Mouse (Mus musculus) natural killer cell, adult 2 months (primary cell): ENCODE data around the gene Slc39a5.
A peak's percentile ranks its signal among the peaks of the same experiment; 100 is the strongest.

Experiments used
- DNase-seq, 2 experiments: peaks; one replicate each; pipeline ENCODE4 v3.0.0; 2022; ENCODE audit warnings: low spot score in 2 of 2

Slc39a5 gene

DNA sequence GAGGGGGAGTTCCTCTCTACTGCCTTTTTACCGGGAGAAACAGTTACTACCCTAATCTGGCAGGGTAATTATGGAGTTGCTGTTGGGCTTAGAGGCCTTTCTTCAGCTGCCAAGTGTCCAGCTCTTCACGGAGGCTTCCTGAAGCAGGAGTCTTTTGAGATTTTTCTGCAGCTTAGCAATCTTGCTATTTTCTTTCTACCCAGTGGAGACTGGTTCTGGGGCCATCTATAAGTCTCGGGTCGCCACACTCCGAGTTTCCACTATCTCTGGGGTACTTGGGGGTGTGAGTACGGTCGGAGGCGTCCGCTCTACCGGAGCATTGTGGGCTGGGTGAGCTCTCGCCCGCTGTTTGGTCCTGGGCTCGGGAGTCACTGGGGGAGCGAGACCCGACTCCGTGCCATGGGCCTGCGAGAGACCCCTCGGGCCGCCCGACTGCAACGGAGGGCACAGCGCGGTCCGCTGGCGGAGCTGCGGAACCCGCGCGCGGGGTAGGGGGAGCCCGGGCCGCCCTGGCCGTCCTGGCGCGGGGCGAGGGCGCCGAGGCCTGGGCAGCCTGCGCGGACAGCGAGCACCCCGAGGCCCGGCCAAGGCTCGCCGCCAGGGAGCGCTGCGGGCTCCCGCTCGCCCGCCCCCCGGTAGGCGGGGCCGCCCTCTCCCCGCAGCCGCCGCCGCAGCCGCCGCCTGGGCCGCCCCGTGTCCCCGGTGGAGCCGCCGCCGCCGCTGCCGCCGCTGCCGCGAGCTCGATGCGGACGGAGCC is 24.4 kb downstream of the Slc39a5 start, which contains the start of gene Ankrd52:
Gene Ankrd52, plus strand, starts transcription at position 661 of the 757 bp plus-strand sequence.
- peak; percentile 77 to 84 for DNase-seq

DNA sequence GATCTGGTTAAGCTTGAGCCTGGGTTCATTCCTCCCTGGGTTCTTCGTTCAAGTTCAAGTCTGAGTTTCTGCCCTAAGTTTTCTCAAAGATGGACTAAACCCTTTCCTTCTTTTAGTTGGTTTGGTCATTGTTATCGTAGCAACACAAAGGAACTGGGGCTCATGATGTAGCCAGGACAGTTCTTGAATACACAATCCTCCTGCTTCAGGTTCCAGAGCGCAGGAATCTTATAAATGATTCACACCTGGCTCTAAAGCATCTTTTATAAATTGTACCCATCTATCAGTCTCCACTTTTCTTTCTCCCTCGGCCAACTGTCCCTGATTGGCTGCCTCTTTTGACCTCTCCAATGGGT is 25.0 kb downstream of the Slc39a5 start:
- no peak for DNase-seq

DNA sequence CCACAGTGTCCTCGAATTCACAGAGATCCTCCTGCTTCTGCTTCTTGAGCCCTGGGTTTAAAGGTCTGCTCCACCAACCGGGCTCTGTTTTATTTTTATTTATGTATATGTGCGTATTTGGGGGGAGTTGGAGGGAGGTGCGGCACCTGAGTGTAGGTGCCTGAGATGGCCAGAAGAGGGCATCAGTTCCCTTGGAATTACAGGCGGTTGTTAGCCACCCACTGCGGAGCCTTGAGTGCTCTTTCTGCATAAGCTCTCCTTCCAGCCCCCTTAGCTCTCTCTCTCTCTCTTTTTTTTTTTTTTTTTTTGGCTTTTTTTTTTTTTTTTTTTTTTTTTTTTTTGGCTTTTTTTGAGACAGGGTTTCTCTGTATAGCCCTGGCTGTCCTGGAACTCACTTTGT is 26.6 kb downstream of the Slc39a5 start:
- no peak for DNase-seq

DNA sequence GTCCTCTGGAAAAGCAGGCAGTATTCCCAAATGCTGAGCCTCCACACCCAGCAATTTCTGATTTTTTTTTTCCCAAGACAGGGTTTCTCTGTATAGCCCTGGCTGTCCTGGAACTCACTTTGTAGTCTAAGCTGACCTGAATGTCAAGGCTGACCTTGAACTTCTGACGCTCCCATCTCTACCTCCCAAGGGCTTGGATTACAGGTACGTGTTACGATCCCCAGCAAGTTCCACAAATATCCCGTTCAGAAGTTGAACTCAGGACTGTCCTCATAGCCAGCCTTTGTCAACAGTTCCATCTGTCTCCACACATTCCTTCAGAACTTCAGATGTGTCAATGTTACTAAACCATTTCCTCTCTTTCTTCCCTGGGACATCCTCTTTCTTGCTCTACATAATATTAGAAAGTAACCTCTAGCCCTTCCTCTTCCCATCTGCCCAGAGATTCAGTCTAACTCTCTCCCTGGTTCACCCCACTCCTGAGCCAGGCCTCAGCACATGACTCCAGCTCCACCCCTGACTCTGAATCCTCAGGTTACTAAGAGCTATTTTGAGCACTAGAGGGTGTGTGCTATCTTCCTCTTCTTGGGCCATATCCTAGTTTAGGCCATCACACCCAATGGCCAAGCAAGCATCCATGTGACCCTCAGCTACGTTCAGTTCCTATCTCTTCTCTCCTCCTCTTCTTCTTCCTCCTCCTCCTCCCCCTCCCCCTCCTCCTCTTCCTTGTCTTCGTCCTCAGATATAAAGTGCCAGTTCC is 27.9 kb downstream of the Slc39a5 start:
- no peak for DNase-seq

DNA sequence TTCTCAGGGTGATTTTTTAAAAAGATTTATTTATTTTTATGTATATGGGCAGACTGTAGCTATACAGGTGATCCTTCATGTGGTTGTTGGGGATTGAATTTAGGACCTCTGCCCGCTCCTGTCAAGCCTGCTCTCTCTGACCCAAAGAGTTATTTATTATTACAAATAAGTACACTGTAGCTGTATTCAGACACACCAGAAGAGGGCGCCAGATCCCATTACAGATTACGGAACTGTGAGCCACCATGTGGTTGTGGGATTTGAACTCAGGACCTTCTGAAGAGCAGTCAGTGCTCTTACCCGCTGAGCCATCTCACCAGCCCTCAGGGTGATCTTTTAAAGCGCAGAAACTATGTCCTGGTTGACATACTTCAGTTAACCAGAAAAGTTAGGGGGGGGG is 28.9 kb downstream of the Slc39a5 start:
- no peak for DNase-seq

DNA sequence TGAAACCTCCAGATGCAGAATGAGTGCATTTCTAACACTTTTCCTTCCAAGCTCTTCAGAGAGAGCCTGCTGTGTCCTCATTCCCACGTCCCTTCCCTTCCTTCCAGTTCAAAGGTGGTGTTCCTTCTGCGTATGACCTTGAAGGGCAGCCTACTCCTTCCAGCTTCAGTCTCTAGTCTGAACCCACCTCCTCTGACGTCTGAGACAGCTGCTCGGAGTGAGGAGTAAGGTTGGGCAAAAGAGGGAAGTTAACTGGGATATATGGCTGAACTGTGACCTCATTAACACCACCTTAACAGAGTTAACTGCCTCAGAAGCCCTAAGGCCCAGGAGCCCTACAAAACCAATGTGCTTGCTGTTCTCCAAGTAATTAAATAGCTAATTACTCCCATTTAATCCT is 30.4 kb downstream of the Slc39a5 start:
- no peak for DNase-seq

DNA sequence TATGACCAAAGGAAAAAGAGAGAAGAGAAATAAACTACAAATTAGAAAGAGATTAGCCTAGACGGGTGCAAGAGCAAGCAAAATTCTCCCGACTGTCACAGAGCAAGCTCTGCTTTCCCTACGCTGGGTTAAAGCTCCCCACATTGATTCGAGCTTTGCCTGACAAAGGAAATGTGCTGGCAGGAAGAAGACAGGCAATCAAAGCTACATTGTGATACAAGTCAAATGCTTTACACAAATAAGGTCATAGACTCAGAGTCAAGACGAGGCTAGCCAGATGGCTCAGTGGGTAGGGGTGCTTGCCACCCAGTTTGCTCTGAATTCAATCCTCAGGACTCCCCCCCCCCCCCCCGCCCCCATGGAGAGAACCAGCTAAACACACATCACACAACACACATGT is 31.0 kb downstream of the Slc39a5 start:
- DNase-seq, result no peak

DNA sequence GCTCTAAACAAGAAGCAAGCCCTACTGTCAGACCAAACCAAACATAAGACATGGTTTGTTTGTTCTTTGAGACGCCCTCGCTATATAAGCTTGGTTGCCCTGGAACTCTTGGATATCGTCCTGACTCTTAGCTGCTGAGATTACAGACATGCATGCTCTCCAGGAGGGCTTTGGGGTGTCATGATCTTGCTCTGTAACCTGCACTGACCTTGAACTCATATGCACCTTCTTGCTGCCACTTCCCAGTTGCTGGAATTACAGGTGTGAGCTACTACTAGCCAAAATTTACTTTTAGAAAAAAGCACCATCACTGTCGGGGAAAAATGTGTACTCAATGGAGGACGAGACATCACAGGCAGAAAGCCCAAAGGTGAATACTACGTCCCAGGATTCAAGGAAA is 31.4 kb downstream of the Slc39a5 start:
- DNase-seq, result no peak

DNA sequence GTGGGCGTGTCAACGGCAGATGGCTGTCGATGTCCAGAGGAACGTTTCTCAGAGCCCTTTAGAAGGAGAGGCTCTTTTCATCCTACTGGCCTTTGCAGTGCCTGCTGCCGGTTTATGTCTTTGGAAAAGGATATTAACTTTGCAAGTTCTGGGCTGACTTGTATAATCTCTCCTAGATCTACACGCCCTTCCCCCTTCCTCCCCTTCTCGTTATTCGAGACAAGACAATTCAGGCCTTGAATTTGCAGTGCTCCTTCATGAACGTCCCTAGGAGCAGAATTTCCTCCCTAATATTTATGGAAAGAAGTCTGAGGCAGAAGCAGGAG is 31.8 kb downstream of the Slc39a5 start:
- DNase-seq, result no peak

DNA sequence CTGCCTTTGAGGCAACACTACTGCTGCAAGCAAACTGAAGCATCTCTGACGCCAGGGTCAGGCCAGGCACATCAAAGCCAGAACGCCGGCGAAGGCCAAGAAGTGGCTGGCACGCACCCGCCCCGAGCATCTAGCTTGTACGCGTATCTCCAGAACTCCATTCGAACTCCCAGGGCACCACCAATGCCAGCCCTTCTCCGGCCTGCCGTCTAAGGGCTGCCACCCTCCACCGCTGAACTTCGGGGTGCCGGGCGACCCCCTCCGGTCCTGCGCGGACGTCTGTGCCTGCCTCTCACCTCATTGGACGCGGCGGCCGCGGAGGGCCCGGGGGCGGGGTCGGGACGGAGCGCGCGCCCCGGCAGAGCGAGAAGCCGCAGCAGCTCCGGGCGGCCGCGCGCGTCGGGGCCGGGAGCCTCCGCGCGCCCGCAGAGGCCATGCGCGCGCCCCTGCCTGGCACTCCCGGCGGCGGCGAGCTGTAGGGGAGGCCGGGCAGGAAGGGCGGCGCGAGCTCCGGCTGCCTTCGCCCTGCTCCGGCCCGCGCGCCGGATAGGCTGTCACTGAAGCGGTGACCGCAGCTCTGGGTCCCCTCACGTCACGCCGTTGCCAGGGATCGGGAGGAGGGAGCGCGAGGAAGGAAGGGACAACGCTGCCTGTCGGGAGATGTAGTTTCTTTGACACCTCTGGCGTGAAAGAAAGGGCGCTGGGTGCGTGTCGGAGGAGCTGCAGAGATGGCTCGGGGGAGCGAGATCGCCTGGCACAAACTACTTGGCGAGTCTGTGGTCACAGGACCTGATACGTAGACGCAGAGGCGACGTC is 32.4 kb downstream of the Slc39a5 start, which contains the start of gene Coq10a:
Gene Coq10a, minus strand, starts transcription at position 596 of the 816 bp plus-strand sequence.
- peak; percentile 90 to 93 for DNase-seq

DNA sequence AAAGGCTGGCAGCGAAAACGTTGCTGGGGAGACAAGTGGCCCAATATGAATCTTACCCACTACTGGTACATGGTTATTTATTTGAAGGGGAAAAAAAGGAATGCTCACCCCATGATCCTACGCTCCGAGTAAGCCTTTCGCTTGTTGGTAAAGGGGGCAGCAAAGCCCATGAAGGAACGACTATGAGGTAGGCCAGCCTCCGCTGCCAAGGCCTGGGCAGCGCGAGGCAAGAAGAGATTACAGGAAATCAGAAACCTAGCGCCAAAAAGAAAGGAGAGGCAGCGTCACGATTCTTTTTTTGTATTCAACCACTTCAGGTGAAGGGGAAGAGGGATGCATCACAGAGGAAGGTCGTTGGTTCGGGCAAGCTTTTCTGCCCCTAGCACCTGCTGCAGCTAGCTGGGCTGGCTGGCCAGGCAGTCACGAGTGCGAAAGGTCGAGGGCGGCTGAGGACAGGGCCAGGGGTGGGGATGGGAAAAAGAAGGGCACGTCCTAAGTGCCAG is 33.1 kb downstream of the Slc39a5 start:
- no peak for DNase-seq

DNA sequence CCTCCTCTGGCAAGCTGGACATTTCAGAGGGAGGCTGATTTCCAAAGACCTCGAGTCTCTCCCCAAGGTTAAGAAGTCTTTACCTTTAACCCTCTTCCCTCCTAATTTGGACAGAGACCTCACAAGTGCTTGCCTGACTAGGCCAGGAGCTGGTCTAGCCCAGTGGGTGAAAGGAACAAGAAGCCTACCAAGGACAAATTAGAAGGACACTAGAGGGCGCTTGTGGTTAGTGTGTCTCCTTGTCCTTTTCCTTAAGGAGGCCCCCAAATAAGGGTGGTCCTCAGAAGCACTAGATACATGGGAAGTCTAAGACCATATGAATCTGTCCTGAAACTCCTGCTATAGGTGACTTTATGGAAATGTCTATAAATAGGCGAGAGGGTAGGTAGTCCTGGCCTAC is 38.5 kb downstream of the Slc39a5 start:
- DNase-seq, result no peak

DNA sequence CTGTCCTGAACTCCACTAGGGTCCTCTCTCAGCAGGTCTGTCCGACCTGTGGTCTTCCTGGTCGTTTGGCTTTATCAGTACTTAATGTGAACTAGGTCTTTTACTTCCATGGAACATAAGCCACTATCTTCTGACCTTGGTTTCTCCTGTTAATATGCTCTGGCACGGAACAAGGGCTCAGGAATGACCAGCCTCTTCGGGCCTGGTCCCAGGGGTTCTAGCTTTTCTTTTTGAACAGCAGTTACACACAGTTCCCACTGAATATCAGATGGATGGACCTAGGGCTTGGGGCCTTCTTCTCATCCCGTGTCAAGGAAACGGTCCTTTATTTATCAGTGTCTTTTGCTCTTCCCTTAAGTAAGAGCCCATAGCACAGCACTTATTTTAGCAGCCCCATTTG is 39.2 kb downstream of the Slc39a5 start:
- DNase-seq, result no peak

DNA sequence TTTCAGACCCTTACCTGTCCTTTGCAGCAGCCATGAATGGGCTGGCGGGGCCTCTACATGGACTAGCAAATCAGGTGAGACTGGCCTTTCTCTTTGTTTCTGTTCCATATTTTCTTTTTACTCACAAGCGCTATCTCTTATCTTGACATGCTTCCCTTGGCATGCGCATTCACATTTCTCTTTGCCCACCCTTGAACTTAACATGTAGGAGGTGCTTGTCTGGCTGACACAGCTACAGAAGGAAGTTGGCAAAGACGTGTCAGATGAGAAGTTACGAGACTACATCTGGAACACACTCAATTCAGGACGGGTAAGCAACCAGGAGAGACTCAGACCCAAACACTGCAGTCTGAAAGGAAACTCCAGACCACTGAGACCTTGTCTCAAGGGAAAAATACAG is 41.8 kb downstream of the Slc39a5 start:
- DNase-seq, result no peak

DNA sequence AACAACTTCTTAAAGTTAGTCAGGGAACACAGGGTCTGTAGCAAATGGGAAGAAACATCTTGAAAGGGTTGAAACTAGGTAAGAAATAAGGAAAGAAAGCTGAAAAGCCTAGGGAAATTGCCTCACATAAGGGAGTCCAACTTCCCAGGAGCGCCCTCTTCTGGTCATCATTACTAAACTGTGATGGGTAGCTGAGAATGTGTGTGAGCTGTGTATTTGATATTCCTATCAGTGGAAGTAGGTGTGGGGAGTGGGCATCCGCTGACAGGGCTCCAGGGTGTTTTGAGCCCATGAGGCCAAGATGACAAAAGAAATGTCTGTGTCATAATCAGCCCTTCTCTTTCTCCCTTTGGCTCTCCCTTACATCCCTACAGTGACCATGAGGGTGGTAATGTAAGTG is 42.2 kb downstream of the Slc39a5 start:
- DNase-seq, result peak; percentile 39 to 64

DNA sequence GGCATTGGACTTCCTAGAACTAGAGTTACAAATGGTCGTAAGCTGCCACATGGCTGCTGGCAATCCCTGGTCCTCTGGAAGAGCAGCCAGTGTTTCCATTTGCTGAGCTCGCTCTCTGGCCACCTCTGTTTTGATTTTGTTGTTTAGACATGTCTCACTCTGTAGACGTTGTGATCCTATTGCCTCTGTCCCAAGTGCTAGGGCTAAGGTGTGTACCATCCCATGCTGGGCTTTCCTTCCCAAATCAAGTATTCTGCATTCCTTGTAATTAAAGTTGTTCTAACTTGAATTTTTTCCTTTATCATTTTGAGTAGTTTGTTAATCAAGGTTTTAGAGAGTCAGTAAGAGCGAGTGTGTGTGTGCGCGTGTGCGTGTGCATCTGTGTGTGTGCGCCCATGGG is 53.5 kb downstream of the Slc39a5 start:
- DNase-seq, result no peak
